Mouse (Mus musculus): ENCODE data around the gene Casp9. TPM values are rescaled to one million over a fixed set of nuclear protein-coding genes. Genes with fewer than 3 reads are reported as not detected.
A peak's percentile ranks its signal among the peaks of the same experiment; 100 is the strongest.

Casp9 gene
- total RNA-seq (2014; rRNA removed) (13.2 and 17.7 TPM in 2 replicates), polyA plus RNA-seq (2015; fragmentation: Nextera tagmentation; extraction: Ambion mirVana) (10.6 and 14.7 TPM in 2 replicates)

DNA sequence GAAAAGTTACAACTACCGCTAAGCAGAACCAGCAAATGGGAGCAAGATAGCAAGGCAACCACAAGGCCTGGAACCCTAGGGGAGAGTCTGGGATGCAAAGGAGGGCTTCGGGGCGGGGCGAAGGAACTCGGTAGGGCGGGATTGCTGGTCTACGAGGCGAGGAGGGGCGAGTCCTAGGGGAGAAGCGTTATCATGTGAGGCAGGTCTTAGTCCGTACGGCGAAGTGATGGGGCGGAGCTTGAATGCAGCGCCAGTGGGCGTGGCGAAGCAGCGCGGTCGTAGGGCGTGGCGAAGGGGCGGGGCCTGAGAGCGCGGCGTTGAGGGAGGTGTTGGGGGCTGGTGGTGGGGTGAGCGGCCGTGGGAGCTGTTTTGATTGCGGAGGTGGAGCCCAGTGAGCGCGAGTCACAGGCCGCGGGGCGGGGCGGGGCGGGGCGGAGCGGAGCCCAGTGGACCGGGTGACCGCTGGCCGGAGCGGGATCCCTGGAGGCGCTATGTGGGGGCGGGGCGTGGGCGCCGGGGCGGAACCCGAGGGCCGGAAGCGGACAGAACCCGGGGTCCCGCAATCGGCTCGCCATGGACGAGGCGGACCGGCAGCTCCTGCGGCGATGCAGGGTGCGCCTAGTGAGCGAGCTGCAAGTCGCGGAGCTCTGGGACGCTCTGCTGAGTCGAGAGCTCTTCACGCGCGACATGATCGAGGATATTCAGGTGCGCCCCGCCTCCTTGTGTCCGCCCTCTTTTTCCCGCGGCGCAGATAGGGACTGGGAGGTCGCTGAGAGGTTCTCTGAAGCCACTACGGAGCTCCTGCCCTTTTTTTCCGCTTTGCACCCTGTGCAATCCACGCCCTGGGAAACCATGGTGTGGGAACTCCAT is at the start of gene Casp9:
Gene Casp9, plus strand, starts transcription at position 331 of the 870 bp plus-strand sequence.
- H3K27ac ChIP-seq (ENCODE audit: low read depth, low read length): peak within 1 kb of the TSS; percentile 91
- peak within 1 kb of the TSS; percentile 54 for H3K4me2 ChIP-seq (ENCODE audit: low read depth)
- no peak; the same call in 1 of the 2 replicates for TF ChIP-seq CTCF (IDR thresholded peaks at IDR 0.05; ENCODE audit: low read depth)
- peak; percentile 95 for DNase-seq
- peak; percentile 67 for ATAC-seq
- H3K36me3 ChIP-seq (ENCODE audit: insufficient read depth): 0 out of 2 replicates have a peak, but pooled peaks cover 10% of the 10 kb centered on the region
- peaks cover 15% of the 10 kb centered on the region for H3K4me1 ChIP-seq (ENCODE audit: insufficient read depth)
- whole genome bisulfite sequencing: under 1% methylated on average over 67 of the region's 80 CpGs
- peak within 1 kb of the TSS; percentile 73 for H3K4me3 ChIP-seq (ENCODE audit: low read depth, low read length)
- H3K9ac ChIP-seq: peak within 1 kb of the TSS; percentile 77
- no peaks in the 10 kb centered on the region for H3K9me3 ChIP-seq (ENCODE audit: low read length)
- no peaks in the 10 kb centered on the region for H3K27me3 ChIP-seq (ENCODE audit: insufficient read depth, low read length)

DNA sequence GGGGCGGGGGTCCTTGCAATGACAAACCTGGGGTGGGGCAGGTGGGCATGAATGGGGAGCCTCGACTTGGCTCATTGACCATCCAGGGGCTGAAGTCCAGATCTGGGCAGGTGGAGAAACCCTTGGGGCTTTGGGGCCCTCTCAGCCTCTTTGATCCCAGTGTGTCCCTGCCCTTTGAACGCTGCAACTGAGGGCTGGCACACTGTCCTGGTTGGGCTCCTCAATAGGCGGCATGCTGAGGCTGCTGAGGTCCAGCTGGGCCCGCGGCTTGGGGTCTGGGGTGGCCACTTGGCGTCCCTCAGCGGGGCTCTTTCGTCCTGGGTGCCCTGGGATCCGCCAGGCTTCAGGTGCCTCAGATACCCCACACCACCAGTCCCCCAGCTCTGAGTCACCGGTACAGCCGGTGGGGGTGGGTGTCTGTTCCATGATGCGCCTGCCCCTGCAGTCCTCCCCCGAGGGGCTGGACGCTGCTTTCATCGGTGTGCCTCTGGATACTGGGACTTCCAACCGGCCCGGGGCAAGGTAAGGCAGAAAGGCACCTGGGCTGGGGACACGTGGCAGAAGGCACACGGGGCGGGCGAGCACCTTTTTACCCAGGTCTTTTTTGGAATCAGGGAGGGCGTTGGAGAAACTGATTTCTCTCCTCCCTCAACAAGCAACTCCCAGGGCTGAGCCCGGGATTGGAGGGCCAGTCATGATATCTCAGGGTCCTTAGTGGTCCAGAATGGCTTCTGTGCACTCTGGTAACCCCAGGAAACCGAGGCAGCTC is 46.6 kb upstream of the Casp9 start, which contains the start of gene Agmat:
Gene Agmat, plus strand, starts transcription at position 95 of the 769 bp plus-strand sequence.
- no peak within 1 kb of the TSS for H3K4me3 ChIP-seq (ENCODE audit: low read depth, low read length)
- no peak for ATAC-seq
- 28% methylated on average over 25 of the region's 25 CpGs for WGBS

DNA sequence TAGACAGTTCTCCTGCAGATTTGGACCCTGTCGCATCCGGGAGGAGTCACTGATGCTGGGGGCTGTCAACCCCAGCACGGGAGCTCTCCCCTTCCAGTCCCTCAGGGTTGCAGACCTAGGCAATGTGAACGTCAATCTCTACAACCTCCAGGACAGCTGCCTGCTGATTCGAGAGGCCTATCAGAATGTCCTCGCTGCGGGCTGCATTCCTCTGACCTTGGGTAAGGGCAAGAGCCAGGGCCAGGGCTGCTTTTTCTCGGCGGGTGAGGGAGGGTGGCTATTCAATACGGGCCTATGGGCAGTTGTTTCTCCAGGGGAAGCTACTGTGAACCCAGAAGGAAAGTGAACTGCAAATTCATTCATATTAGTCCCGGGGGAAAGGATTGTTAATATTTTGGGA is 43.9 kb upstream of the Casp9 start:
- WGBS: 55% methylated on average over 11 of the region's 11 CpGs
- ATAC-seq (no peak), DNase-seq (no peak)
- Histone ChIP-seq H3K9me3 (ENCODE audit: low read length) (no peaks in the 10 kb centered on the region), H3K27me3 (ENCODE audit: insufficient read depth, low read length) (no peaks in the 10 kb centered on the region), H3K4me3 (ENCODE audit: low read depth, low read length) (no peak overlapping the region), H3K36me3 (ENCODE audit: insufficient read depth) (no peaks in the 10 kb centered on the region), H3K4me2 (ENCODE audit: low read depth) (no peak overlapping the region), H3K27ac (ENCODE audit: low read depth, low read length) (no peak overlapping the region), H3K4me1 (ENCODE audit: insufficient read depth) (no peaks in the 10 kb centered on the region), H3K9ac (no peak overlapping the region)
- TF ChIP-seq CTCF (IDR thresholded peaks at IDR 0.05; ENCODE audit: low read depth): no peak

More for the DNA sequence above, 46.6 kb upstream of the Casp9 start, which contains the start of gene Agmat:
- DNase-seq: no peak
- no peaks in the 10 kb centered on the region for H3K27me3 ChIP-seq (ENCODE audit: insufficient read depth, low read length)
- H3K9ac ChIP-seq: no peak within 1 kb of the TSS
- TF ChIP-seq CTCF (IDR thresholded peaks at IDR 0.05; ENCODE audit: low read depth): no peak
- no peaks in the 10 kb centered on the region for H3K36me3 ChIP-seq (ENCODE audit: insufficient read depth)
- H3K27ac ChIP-seq (ENCODE audit: low read depth, low read length): no peak within 1 kb of the TSS
- no peaks in the 10 kb centered on the region for H3K4me1 ChIP-seq (ENCODE audit: insufficient read depth)
- no peaks in the 10 kb centered on the region for H3K9me3 ChIP-seq (ENCODE audit: low read length)
- no peak within 1 kb of the TSS for H3K4me2 ChIP-seq (ENCODE audit: low read depth)

DNA sequence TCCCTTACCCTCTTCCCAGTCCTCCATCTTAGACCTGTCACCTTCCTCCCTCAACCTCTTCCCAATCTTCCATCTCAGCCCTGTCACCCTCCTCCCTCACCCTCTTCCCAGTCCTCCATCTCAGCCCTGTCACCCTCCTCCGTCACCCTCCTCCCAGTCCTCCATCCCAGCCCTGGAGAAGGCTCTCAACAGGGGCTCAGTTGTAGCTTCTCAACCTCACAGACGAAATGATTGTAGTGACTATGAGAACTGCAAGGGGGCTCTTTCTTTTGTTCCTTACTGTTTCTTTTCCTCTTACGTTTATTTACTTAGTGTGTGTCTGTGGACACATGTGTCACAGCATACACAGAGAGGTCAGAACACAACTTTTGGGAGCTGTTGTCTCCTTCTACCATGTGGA is 42.6 kb upstream of the Casp9 start:
- no peak for TF ChIP-seq CTCF (IDR thresholded peaks at IDR 0.05; ENCODE audit: low read depth)
- Histone ChIP-seq H3K36me3 (ENCODE audit: insufficient read depth) (no peaks in the 10 kb centered on the region), H3K4me2 (ENCODE audit: low read depth) (no peak overlapping the region), H3K4me1 (ENCODE audit: insufficient read depth) (no peaks in the 10 kb centered on the region), H3K9me3 (ENCODE audit: low read length) (no peaks in the 10 kb centered on the region), H3K4me3 (ENCODE audit: low read depth, low read length) (no peak overlapping the region), H3K9ac (no peak overlapping the region), H3K27me3 (ENCODE audit: insufficient read depth, low read length) (no peaks in the 10 kb centered on the region), H3K27ac (ENCODE audit: low read depth, low read length) (no peak overlapping the region)
- WGBS: 68% methylated on average over 3 of the region's 3 CpGs
- DNase-seq: no peak
- no peak for ATAC-seq

DNA sequence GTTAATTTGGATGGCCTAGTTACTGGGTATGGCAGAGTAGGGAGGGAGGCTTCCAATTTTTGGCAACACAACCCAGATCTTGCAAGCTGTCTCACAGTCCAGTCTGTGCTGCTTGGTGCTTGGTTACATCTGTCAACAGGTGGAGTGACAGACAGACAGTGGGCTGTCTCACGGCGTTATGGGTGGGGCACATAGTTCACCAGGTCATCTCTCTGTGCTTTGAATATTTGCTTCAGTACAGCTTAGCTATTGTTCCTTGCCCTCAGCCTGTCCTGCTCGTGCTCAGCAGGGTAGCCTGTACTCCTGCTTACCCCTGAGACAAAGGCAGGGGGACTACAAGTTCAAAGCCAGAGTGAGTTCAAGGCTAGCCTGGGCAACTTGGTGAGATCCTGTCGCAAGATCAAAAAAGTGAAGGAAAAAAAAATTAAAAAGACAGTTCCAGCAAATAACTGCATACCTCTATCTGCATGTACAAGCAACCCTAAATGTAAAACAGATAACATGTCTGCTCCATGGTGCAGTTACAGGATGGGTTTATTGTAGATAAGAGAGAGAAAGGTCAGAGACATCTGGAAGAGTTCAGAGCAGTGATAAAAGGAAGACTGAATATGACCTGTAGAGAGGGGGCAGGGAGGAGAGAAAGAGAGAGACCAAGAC is 41.9 kb upstream of the Casp9 start:
- DNase-seq: no peak
- Histone ChIP-seq H3K4me2 (ENCODE audit: low read depth) (no peak overlapping the region), H3K9me3 (ENCODE audit: low read length) (no peaks in the 10 kb centered on the region), H3K27me3 (ENCODE audit: insufficient read depth, low read length) (no peaks in the 10 kb centered on the region), H3K4me3 (ENCODE audit: low read depth, low read length) (no peak overlapping the region), H3K4me1 (ENCODE audit: insufficient read depth) (no peaks in the 10 kb centered on the region), H3K27ac (ENCODE audit: low read depth, low read length) (no peak overlapping the region), H3K36me3 (ENCODE audit: insufficient read depth) (no peaks in the 10 kb centered on the region), H3K9ac (no peak overlapping the region)
- ATAC-seq: no peak
- TF ChIP-seq CTCF (IDR thresholded peaks at IDR 0.05; ENCODE audit: low read depth): no peak
- WGBS: 50% methylated on average over 4 of the region's 4 CpGs

DNA sequence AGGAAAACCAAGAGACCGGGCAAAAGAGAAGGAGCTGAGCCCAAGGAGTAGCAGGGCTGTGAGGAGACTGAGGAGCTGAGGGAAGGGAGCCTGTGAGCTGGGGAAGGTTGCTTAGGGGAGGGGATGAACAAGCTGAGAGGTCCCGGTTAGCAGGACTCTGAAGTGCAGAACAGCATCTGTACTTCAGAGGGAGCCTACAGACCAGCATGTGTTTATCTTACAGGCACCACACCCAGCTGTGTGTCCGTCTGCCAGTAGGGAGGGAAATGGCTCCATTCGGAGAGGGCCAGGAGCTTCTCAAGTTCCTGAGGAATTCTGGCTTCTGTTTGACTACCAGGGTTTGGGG is 41.4 kb upstream of the Casp9 start:
- TF ChIP-seq CTCF (IDR thresholded peaks at IDR 0.05; ENCODE audit: low read depth): no peak
- H3K9me3 ChIP-seq (ENCODE audit: low read length): no peaks in the 10 kb centered on the region
- H3K4me3 ChIP-seq (ENCODE audit: low read depth, low read length): no peak overlapping the region
- H3K27ac ChIP-seq (ENCODE audit: low read depth, low read length): no peak overlapping the region
- H3K4me2 ChIP-seq (ENCODE audit: low read depth): no peak overlapping the region
- H3K27me3 ChIP-seq (ENCODE audit: insufficient read depth, low read length): no peaks in the 10 kb centered on the region
- no peak for DNase-seq
- H3K4me1 ChIP-seq (ENCODE audit: insufficient read depth): no peaks in the 10 kb centered on the region
- H3K36me3 ChIP-seq (ENCODE audit: insufficient read depth): no peaks in the 10 kb centered on the region
- 17% methylated on average over 4 of the region's 4 CpGs for WGBS
- H3K9ac ChIP-seq: no peak overlapping the region
- no peak for ATAC-seq
